Mouse (Mus musculus) testis, adult 2 months (tissue): ENCODE data around the gene Nelfb.

Source experiments
- CTCF ChIP-seq: fragments of 200-500 bp; IDR thresholded peaks from 2 replicates; pipeline ENCODE4 v1.5.1; 2012; ENCODE audit warnings: low read depth, mild to moderate bottlenecking, inconsistent platforms, low read length, moderate library complexity; ENCODE audit not compliant: control insufficient read depth, insufficient read depth, insufficient replicate concordance
- POLR2A ChIP-seq: fragments of 200-500 bp; IDR thresholded peaks from 2 replicates; pipeline ENCODE4 v1.6.1; 2012; ENCODE audit warnings: low read depth, mild to moderate bottlenecking, inconsistent platforms, low read length, moderate library complexity; ENCODE audit not compliant: control insufficient read depth

GRCm38 (mm10) chr2:25194006-25194405 lies 17.3 kb downstream of the Nelfb start:
- TF ChIP-seq POLR2A, result no peak
- no peak for TF ChIP-seq CTCF
